Mouse (Mus musculus) NIH3T3 (cell line): Measurements from ENCODE around the gene Cdh23.

Experiments
- DNase-seq: peaks from one replicate; pipeline ENCODE4 v3.0.0-alpha.2; 2012; ENCODE audit warnings: low read depth

Cdh23 gene

GRCm38 (mm10) chr10:60708837-60709236 lies 12.5 kb upstream of the Cdh23 start:
- DNase-seq: no peak

- no peak for DNase-seq
These were observed 10.0 kb upstream of the Cdh23 start for GRCm38 (mm10) chr10:60706268-60706667.

- no peak for DNase-seq
These were observed 8.8 kb upstream of the Cdh23 start for GRCm38 (mm10) chr10:60705134-60705533.

GRCm38 (mm10) chr10:60697775-60698174 lies 1.5 kb upstream of the Cdh23 start:
- DNase-seq: no peak

GRCm38 (mm10) chr10:60696975-60697374 lies 685 bp upstream of the Cdh23 start:
- DNase-seq: peak; percentile 69

- DNase-seq: no peak
These were observed 4.5 kb downstream of the Cdh23 start for GRCm38 (mm10) chr10:60691671-60692390.

GRCm38 (mm10) chr10:60690960-60691359 lies 5.3 kb downstream of the Cdh23 start:
- peak; percentile 44 for DNase-seq

GRCm38 (mm10) chr10:60689396-60689795 lies 6.9 kb downstream of the Cdh23 start:
- DNase-seq: no peak

- DNase-seq: peak; percentile 24
These were observed 9.1 kb downstream of the Cdh23 start for GRCm38 (mm10) chr10:60687011-60687776.

- DNase-seq: no peak
These were observed 9.7 kb downstream of the Cdh23 start for GRCm38 (mm10) chr10:60686641-60686975.

- no peak for DNase-seq
These were observed 10.3 kb downstream of the Cdh23 start for GRCm38 (mm10) chr10:60685764-60686640.

- DNase-seq: no peak
These were observed 17.4 kb downstream of the Cdh23 start for GRCm38 (mm10) chr10:60678926-60679325.

GRCm38 (mm10) chr10:60677319-60677718 lies 19.0 kb downstream of the Cdh23 start:
- DNase-seq: no peak

- DNase-seq: no peak
These were observed 26.1 kb downstream of the Cdh23 start for GRCm38 (mm10) chr10:60670166-60670565.

- DNase-seq: no peak
These were observed 27.7 kb downstream of the Cdh23 start for GRCm38 (mm10) chr10:60668591-60668990.

GRCm38 (mm10) chr10:60660986-60661385 lies 35.3 kb downstream of the Cdh23 start:
- DNase-seq: no peak

GRCm38 (mm10) chr10:60659450-60660020 lies 36.8 kb downstream of the Cdh23 start:
- DNase-seq: no peak

GRCm38 (mm10) chr10:60658176-60658575 lies 38.1 kb downstream of the Cdh23 start:
- no peak for DNase-seq

GRCm38 (mm10) chr10:60653675-60654074 lies 42.6 kb downstream of the Cdh23 start:
- no peak for DNase-seq

GRCm38 (mm10) chr10:60653106-60653505 lies 43.2 kb downstream of the Cdh23 start:
- DNase-seq: no peak

GRCm38 (mm10) chr10:60644079-60644641 lies 52.1 kb downstream of the Cdh23 start:
- no peak for DNase-seq

- no peak for DNase-seq
These were observed 57.0 kb downstream of the Cdh23 start for GRCm38 (mm10) chr10:60639291-60639690.
